Mouse (Mus musculus): ENCODE results near the gene Med22.

Gene Med22

GRCm38 (mm10) chr2:26862856-26863255 lies 47.6 kb downstream of the Med22 start:
- no peak for DNase-seq

All from cerebellum, adult 11 months (tissue).